Mouse (Mus musculus) layer of hippocampus, adult 11-12 months (tissue): ENCODE results near the gene Ctdsp2.

Experiments used
- DNase-seq: peaks from one replicate; pipeline ENCODE4 v3.0.0; 2022; ENCODE audit warnings: low spot score

Ctdsp2 gene

DNA sequence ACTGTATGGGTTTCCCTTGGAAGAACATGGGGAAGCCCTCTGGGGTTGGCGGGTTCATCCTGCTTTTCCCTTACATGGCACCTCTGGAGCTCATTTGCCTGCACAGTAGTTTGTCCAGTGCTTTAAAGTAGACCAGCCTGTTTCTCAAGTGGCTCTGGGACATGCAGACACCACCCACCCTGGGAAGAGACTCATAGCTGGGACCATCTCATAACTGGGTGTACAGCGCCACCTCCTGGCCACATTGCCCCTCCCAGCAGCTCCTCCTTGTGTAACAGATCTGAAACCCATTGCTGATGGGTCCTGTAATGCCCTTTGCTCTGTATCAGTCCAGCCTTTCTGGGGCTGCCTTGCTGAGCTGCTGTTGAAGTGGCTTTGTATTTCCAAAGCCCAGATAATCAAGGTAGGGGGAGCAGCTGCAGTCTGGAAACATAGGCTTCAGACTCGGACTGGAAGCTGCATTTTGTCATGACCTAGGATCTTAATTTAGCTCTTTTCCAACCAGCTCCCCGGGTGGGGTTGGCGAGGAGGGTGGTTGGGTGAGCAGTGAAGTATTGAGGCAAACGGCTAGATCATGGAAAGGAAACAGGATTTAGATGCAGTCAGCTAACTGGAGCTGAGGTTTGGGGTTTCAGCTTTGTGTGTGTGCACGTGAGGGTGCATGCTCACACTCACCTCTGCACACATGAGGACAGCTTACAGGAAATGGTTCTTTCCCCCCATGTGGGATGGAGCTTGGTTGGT is 12.0 kb downstream of the Ctdsp2 start:
- DNase-seq = peak; percentile 91

DNA sequence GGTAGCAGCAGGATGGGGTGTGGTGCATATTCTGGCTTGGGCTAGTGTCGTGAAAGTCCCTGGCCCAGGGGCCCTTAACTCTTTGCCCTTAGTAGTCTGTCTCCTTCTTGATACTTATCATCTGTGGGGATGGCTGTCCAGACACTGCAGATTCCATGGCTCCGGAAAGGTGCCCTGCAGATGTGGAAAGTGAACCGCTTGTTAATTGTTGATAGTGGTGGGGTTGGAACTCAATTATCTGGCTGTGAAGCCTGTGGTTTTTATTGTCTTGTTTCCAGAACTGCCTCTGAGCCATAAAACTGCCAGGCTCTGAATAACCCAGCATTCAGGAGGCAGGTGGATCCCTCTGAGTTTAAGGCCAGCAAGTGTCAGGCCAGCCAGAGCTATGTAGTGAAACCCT is 13.2 kb downstream of the Ctdsp2 start:
- no peak for DNase-seq

DNA sequence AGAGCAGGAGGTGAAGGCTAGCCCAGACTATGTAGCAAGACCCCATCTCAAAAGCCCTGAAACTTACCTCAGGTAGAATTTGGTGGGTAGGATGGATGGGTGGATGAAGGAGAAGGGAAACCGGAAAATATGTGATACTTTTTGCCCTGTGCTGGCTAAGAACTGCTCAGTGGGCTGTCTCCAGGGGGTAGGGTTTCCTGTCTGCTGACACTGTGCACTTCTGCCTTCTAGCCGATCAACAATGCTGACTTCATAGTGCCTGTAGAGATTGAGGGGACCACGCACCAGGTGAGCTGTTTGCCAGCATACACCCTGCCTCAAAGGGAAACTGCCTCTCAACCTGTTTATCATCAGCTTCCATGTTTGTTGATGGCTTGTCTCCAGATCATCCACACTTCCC is 15.1 kb downstream of the Ctdsp2 start:
- no peak for DNase-seq

DNA sequence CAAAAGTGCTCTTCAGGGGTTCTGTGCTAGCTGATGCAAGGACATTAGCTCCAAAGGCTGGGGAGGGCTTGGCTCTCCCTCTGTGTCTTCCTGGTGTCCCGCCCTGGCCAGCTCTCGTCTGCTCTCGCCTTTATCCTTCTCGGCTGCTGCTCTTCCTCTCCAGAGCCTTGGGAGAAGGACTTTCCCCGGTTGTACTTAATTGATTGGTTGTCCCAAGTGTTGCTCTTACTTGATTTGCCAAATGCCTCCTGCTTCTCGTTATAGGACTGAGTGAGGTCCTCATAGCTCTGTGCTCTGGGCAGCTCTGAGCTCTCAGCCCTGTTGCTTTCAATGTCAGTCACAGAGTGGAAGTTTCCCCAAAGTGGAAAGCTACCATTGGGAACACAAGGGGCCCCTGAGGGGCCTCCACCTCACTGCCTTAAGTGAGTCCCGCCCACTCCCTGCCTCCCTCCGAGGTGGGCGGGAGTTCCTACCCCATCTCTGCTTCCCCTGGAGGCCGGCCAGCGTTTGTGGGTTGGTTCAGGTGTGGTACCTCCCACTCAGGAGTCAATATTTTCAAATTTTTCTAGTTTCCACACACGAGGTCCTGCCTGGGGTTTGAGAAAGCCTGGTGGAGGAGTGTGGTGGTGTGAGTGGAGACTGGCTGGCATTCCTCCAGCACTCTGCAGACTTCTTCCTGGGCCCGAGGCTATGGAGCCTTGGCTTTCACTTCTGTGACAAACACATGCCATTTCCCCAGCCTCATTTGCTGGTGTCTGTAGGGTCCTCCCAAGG is 19.0 kb downstream of the Ctdsp2 start:
- DNase-seq = no peak

DNA sequence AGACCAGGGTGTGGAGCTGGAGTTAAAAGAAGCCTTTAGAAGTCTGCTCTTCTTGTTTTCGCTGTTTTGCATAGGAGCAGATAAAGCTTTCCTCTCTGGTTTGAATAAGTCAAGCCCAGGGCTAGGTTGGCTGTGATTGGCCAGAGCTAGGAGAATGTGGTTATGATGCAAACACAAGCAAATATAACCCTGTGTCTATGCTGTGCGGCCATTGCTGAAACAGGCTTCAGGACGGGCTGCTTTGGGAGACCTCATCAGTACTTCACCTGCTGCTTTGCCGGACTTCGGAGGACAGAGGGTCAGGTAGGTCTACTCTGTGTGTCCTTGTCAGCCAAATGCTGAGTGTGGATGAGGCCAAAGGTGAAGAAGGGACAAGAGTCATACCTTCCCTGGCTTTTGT is 22.0 kb downstream of the Ctdsp2 start, which contains the start of gene Avil:
TSS of gene Avil (plus strand) at position 181 of the 400 bp plus-strand sequence.
- DNase-seq = no peak

DNA sequence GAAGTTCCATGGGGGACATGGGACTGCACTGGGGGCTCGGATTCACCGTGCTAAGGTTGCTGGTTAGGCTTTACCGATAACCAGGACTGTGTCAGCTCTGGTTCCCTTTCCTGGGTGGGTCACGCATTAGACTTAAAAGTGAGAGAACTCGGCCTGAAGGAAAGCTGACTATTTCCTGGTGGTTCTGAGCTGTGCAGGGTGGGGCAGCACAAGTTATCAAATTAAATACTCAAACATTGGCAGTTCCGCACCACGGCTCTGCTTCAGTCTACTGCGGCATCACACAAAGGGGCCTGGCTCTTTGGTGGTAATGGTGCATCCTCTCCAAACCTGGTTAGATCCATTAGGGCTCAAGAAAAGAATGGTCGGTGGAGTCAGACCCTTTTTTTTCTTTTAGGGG is 22.8 kb downstream of the Ctdsp2 start:
- no peak for DNase-seq

DNA sequence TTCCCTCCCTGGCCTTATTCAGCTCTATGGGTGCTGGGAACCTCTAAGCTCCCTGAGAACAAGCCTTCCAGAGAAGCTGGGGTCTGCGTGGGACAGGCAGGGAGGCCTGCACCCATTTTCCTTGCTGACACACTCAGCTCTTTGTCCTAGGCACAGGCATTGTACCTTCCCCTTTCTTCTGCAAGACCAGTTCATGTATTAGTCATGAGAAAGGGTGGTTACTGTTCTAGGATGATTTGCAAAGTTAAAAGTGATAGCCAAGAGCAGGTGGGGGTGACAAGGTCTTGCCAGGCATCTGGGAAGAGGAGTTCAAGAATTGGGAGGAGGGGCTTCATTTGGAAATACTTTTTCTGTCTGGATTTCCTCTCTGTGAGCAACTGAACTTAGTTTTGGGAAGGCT is 23.5 kb downstream of the Ctdsp2 start:
- no peak for DNase-seq

DNA sequence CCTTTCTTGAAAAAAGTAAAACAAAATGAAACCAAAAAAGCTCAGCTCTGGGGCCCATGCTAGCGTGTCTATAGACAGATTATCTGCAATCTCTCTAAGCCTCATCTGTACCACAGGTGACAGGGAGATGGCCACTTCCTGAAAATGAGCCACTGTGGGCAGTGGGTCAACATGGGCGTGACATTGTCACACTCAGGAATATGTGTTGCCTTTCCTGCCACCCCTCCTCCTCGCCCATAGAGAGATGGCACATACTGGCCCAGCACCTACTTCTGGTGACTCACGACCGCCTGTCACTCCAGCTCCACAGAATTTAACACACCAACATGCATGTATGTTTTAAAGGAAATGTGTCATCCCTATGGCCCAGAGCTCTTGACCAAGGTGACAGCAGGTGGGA is 24.2 kb downstream of the Ctdsp2 start:
- no peak for DNase-seq

DNA sequence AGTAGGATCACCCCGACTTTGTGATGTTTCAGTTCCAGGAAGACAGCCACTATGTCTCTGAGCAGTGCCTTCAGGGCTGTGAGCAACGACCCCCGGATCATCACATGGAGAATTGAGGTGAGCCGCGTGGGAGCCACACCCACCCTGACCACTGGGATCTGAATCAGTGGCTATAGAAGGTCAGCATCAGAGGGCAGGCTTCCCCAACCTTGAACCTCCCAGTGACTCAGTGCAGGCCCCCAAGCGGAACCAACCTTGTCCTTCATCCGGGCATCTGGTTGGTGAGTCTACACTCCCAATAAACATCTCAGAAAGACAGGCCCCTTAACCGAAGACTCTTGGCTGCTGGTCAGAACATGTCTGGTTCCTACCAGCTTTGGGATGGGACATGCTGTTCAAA is 24.8 kb downstream of the Ctdsp2 start:
- DNase-seq = no peak

DNA sequence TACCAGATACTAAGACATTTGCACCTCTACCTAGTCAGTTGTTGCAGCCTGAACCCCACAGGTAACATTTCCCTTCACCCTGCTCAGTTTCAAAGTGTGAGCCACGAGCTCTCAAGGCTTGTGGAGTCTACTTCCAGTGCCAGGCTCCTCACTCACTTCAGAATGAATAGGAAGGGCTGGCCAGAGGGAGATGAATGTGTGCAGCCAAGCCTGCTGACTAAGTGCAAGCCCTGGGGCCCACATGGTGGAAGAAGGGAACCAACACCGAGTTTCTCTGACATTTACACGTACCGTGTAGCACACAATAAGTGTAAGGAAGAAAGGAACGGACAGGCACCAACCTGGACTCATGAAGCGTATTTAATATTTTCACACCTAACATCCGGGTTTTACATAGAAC is 25.3 kb downstream of the Ctdsp2 start:
- no peak for DNase-seq

DNA sequence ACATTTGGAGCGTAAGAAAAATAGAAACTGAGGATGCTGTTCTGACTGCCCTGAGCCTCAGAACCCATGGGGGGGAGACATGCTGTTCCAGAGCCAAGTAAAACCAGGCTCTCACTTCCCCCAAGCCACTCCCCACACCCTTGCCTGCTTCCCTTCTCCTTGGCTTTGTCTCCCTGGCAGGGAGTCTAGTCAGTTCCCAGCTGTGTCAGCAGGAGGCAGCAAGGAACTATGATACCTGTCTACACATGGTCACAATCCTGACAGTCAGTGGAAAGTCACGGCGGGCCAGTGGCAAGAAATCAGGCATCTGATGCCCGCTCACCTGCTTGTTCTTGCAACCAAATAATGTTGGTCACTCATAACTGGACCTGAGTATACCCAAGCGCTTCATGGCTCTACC is 38.0 kb downstream of the Ctdsp2 start:
- DNase-seq = no peak

DNA sequence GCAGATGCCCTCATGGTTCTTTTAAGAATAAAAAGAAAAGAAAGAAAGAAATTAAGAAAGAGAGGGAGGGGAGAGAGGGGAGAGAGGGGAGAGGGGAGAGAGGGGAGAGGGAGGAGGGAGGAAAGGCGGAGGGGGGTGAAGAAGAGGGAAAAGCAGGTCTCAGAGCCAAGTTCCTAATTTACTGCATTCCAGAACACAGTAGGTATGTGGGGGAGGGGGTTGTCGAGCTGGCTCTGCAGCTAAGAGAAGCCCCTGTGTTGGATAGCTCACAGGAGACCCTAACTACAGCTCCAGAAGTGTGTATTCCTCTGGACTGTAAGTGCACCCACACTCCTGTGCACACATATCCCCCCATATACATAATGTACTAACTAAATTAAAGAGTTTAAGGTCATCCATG is 38.6 kb downstream of the Ctdsp2 start:
- DNase-seq = no peak

DNA sequence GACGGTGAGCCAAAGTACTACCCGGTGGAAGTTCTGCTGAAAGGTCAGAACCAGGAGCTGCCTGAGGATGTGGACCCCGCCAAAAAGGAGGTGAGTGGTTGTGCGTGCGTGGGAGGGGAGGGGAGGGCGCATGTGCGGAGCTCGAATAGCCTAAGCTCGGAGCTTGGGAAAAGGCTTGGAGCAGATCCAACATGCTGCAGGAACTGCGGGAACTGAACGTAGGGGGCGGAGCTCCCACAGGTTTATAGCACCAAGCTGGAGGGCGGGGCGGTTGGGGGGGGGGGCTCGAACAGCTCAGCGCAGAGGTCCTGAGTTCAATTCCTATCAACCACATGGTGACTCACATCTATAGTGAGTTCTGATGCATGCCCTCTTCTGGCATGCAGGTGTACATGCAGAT is 39.9 kb downstream of the Ctdsp2 start:
- no peak for DNase-seq

DNA sequence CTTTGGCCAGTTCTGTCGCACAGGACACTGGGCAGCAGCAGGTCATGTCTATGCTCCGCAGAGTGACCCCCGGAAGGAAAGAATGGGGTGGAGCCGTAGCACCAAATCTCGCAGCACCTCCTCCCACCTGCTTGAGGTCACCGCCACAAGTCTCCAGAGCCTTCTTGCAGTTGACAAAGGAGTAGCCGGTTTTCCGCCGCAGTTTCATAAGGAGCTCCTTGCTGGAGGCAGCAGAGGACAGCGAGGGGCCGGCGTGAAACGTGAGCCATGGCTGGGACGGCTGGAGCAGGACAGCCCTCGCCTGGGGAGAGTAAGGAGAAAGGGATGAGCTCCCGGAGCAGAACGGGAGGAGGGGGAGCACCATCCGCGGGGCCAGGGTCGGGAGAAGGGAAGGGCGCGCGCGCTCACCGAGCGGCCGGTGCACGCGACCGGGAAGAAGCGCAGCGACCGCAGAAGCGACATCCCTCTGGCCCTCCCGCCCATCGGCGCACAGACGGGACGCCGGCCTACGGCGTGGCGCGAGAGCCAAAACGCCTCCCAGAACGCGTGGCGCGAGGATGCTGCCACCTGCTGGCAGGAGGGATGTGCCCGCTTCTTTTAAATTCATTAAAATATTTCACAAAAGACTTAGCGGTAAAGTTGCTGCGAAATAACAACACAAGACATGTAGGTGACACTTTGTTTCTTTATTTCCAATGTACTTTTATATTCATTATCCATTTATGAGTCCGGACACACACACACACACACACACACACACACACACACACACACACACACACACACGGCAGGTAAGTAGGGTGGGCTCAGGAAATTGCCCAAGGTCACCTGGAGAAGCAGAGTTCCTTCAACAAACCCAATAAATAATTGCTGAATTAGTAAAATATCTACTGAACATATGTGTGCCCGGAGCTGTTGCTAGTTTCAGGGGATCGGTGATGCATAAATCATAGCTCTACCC is 52.1 kb downstream of the Ctdsp2 start, which contains the start of gene Tsfm:
TSS of gene Tsfm (minus strand) at position 505 of the 961 bp plus-strand sequence.
- DNase-seq = peak; percentile 91

DNA sequence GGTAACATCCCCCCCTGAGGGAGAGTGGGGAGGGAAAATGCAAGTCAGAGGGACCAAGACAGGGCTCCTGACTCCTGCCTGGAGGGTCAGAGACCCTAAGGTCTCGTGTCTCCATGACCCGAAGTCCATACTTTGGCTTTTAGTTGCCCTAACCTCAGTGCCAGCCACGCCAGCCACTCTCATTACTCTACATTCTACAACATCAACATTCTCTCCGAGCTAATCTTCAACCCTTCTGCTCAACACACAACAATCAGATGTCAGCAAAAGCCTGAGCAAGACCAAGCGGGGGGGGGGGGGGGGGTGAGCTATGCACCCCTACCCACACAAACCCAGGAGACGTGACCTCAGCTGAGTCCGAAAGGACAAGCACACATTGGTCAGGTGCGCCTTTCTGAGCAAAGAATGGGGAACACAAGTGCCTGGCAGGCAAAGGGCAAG is 54.8 kb downstream of the Ctdsp2 start:
- no peak for DNase-seq

DNA sequence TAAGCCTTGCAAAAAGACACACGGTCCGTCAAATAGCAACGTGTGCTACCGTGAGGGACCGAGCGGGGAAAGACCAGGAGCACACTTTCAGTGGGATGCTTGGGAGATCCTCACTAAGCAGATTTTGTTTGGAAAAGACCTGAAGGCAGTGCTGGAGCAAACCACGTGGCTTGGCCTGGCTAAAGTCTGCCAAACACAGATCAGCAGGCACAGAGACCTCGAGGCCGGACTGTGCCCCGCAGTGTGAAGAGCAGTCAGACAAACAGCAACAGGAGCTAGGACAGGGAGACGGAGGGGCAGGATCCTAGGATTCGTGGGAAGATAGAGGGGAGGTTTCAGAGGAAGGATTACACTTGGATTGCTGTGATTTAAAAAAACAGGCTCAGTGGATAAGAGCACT is 57.8 kb downstream of the Ctdsp2 start:
- DNase-seq = no peak

DNA sequence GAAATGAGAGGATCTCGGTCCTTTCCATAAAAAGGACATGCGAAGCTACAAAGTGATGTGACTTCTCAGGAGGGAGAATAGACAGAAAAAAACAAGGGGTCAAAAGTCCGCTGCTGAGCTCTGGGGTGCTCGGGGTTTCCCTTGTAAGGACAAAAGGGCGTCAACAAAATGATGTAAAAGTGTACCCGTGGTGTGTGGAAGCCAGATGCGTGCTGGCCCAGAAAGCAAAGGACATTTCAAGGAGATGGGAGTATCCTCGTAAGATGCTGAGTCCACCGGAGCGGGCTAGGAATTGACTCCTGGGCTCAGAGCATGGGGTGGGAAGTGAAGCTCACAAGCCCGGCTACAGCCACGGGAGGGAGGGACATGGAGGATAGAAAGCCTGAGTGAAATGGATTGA is 59.1 kb downstream of the Ctdsp2 start:
- DNase-seq = no peak

DNA sequence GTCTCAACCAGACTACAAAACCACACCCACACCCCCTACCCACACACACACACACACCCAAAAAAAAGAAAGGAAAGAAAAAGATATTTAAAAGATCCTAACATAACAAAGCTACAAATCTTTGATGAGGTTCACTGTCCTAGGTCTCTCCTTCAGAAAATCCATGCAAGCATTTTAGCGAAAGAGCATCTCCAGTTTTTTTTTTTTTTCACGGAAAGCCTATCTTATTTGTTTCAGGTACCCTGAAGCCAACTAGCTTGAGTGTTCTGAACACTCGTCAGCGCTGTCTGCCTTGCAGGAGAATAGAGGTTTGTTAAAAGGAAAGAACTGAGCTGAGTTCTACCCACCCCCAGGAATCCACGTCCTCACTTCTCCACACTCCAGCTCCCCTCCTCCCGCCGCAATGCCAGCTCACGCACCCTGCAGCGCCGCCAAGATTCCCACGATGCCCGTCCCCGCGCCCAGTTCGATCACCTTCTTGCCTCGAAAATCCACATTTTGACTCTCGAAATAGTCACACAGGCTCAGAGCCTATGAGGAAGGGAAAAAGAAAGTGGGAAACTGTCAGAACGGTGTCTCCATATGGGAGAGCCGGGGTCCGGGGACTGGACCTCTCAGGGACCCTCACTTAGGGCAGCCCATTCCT is 62.2 kb downstream of the Ctdsp2 start:
- no peak for DNase-seq

DNA sequence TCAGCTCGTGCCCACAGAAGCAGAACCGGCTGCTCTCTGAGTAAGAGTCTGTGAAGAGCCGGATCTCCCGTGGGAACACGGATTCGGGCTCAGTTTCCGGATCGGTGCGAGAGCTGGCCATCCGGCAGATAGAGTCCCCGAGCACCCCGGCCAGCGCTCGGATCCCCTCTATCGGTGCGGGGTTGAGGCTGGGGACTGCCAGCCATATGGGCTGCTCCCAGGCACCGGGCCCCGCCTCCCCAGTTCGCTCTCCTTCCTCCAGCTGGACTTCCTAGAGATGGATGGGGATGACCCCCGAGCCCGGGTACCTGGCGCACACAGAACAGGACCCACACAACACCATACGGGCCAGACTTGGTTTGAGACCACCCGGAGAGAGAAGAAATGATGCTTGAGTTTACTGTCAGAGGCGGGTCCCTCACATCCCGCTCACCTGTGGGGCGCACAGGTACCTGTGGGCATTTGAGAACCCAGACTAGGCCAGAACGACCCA is 62.8 kb downstream of the Ctdsp2 start, which contains the start of the genes Mettl1 and Eef1akmt3:
TSS of gene Mettl1 (plus strand) at position 141 of the 493 bp plus-strand sequence.
TSS of gene Eef1akmt3 (minus strand) at position 240 of the 493 bp plus-strand sequence.
- no peak for DNase-seq

DNA sequence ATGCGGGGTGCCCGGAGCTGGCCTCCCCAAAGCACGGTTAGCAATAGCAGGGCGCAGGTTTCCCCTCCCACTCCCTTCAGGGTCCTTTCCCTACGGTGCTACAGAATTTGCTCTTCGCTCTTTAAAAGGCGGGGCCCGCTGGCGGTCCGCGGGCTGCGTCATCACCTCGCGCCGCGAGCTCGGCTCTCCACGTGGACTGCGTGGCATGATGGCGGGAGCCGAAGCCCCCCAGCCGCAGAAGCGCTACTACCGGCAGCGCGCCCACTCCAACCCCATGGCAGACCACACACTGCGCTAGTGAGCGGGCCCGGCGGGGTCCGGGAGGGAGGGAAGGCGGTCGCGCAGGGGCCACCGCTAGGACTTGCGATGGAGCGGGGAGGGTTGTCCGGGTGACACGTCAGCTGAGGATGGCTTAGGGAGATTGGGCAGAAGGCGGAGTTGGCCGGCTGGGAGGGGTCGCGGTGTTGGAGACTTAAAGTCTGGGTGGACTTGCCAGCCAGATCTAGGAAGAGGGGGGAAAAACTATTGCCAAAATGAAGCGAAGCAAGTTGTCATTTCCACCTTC is 63.3 kb downstream of the Ctdsp2 start:
- peak; percentile 90 for DNase-seq
